Mouse (Mus musculus): Measurements from ENCODE around the gene Eif3l. TPM values are rescaled to one million over a fixed set of nuclear protein-coding genes. Genes with fewer than 3 reads are reported as not detected.
A peak's percentile ranks its signal among the peaks of the same experiment; 100 is the strongest.

The Eif3l gene
- polyA plus RNA-seq, 1 experiment from 2014 or later, result 242 TPM

GRCm38 (mm10) chr15:79109321-79109934 lies 34.4 kb downstream of the Eif3l start:
- DNase-seq (ENCODE audit: low spot score, missing footprints) (peak; percentile 93), ATAC-seq (ENCODE audit: low FRiP score) (peak; percentile 69)
- Histone ChIP-seq H3K9ac (ENCODE audit: low read length) (peak overlapping the region; percentile 90), H3K4me1 (ENCODE audit: control insufficient read depth, insufficient read depth, low read length) (peaks cover 15% of the 10 kb centered on the region), H3K4me2 (peak overlapping the region; percentile 99), H3K4me3 (ENCODE audit: low read depth, low read length) (peak overlapping the region; percentile 82), H3K36me3 (ENCODE audit: control insufficient read depth, insufficient read depth, low read length) (no peaks in the 10 kb centered on the region), H3K27ac (ENCODE audit: low read depth, low read length) (no peak overlapping the region), H3K27me3 (ENCODE audit: control insufficient read depth, insufficient read depth, low read length) (peaks cover 2% of the 10 kb centered on the region; the same call in 1 of the 2 replicates), H3K9me3 (ENCODE audit: control insufficient read depth, low read length) (no peaks in the 10 kb centered on the region)
- under 1% methylated on average over 46 of the region's 46 CpGs for WGBS

GRCm38 (mm10) chr15:79110031-79110430 lies 35.1 kb downstream of the Eif3l start:
- no peak overlapping the region for H3K27ac ChIP-seq (ENCODE audit: low read depth, low read length)
- DNase-seq (ENCODE audit: low spot score, missing footprints) (no peak), ATAC-seq (ENCODE audit: low FRiP score) (no peak)
- no peaks in the 10 kb centered on the region for H3K9me3 ChIP-seq (ENCODE audit: control insufficient read depth, low read length)
- peak overlapping the region; percentile 82 for H3K4me3 ChIP-seq (ENCODE audit: low read depth, low read length)
- no peaks in the 10 kb centered on the region for H3K36me3 ChIP-seq (ENCODE audit: control insufficient read depth, insufficient read depth, low read length)
- peaks cover 2% of the 10 kb centered on the region; the same call in 1 of the 2 replicates for H3K27me3 ChIP-seq (ENCODE audit: control insufficient read depth, insufficient read depth, low read length)
- H3K4me2 ChIP-seq, result peak overlapping the region; percentile 99
- H3K4me1 ChIP-seq (ENCODE audit: control insufficient read depth, insufficient read depth, low read length), result peaks cover 15% of the 10 kb centered on the region
- WGBS, result 19% methylated on average over 9 of the region's 9 CpGs
- H3K9ac ChIP-seq (ENCODE audit: low read length), result peak overlapping the region; percentile 90; the same call in 1 of the 2 replicates

GRCm38 (mm10) chr15:79110528-79110927 lies 35.5 kb downstream of the Eif3l start:
- Histone ChIP-seq H3K4me2 (peak overlapping the region; percentile 99), H3K4me3 (ENCODE audit: low read depth, low read length) (no peak overlapping the region; the same call in 1 of the 2 replicates), H3K9me3 (ENCODE audit: control insufficient read depth, low read length) (no peaks in the 10 kb centered on the region), H3K36me3 (ENCODE audit: control insufficient read depth, insufficient read depth, low read length) (no peaks in the 10 kb centered on the region), H3K27ac (ENCODE audit: low read depth, low read length) (no peak overlapping the region), H3K9ac (ENCODE audit: low read length) (no peak overlapping the region), H3K27me3 (ENCODE audit: control insufficient read depth, insufficient read depth, low read length) (peaks cover 2% of the 10 kb centered on the region; the same call in 1 of the 2 replicates), H3K4me1 (ENCODE audit: control insufficient read depth, insufficient read depth, low read length) (peaks cover 15% of the 10 kb centered on the region)
- DNase-seq (ENCODE audit: low spot score, missing footprints), result no peak
- ATAC-seq (ENCODE audit: low FRiP score), result no peak
- 67% methylated on average over 2 of the region's 2 CpGs for WGBS

GRCm38 (mm10) chr15:79111774-79112173 lies 36.8 kb downstream of the Eif3l start:
- Histone ChIP-seq H3K36me3 (ENCODE audit: control insufficient read depth, insufficient read depth, low read length) (no peaks in the 10 kb centered on the region), H3K4me2 (no peak overlapping the region), H3K27ac (ENCODE audit: low read depth, low read length) (no peak overlapping the region), H3K9ac (ENCODE audit: low read length) (no peak overlapping the region), H3K4me1 (ENCODE audit: control insufficient read depth, insufficient read depth, low read length) (peaks cover 15% of the 10 kb centered on the region), H3K9me3 (ENCODE audit: control insufficient read depth, low read length) (no peaks in the 10 kb centered on the region), H3K27me3 (ENCODE audit: control insufficient read depth, insufficient read depth, low read length) (peaks cover 2% of the 10 kb centered on the region; the same call in 1 of the 2 replicates), H3K4me3 (ENCODE audit: low read depth, low read length) (no peak overlapping the region)
- ATAC-seq (ENCODE audit: low FRiP score), result no peak
- 85% methylated on average over 4 of the region's 4 CpGs for WGBS
- no peak for DNase-seq (ENCODE audit: low spot score, missing footprints)

GRCm38 (mm10) chr15:79115276-79115675 lies 40.3 kb downstream of the Eif3l start:
- no peak for ATAC-seq (ENCODE audit: low FRiP score)
- Histone ChIP-seq H3K9me3 (ENCODE audit: control insufficient read depth, low read length) (no peaks in the 10 kb centered on the region), H3K4me2 (no peak overlapping the region), H3K27me3 (ENCODE audit: control insufficient read depth, insufficient read depth, low read length) (no peaks in the 10 kb centered on the region), H3K9ac (ENCODE audit: low read length) (no peak overlapping the region), H3K4me1 (ENCODE audit: control insufficient read depth, insufficient read depth, low read length) (peaks cover 2% of the 10 kb centered on the region; the same call in 1 of the 2 replicates), H3K27ac (ENCODE audit: low read depth, low read length) (no peak overlapping the region), H3K36me3 (ENCODE audit: control insufficient read depth, insufficient read depth, low read length) (no peaks in the 10 kb centered on the region), H3K4me3 (ENCODE audit: low read depth, low read length) (no peak overlapping the region)
- WGBS, result 72% methylated on average over 5 of the region's 5 CpGs
- no peak for DNase-seq (ENCODE audit: low spot score, missing footprints)

- no peaks in the 10 kb centered on the region for H3K4me1 ChIP-seq (ENCODE audit: control insufficient read depth, insufficient read depth, low read length)
- DNase-seq (ENCODE audit: low spot score, missing footprints), result no peak
- H3K4me2 ChIP-seq, result no peak overlapping the region
- no peaks in the 10 kb centered on the region for H3K9me3 ChIP-seq (ENCODE audit: control insufficient read depth, low read length)
- 0 out of 2 replicates have a peak, but pooled peaks cover 2% of the 10 kb centered on the region for H3K36me3 ChIP-seq (ENCODE audit: control insufficient read depth, insufficient read depth, low read length)
- no peaks in the 10 kb centered on the region for H3K27me3 ChIP-seq (ENCODE audit: control insufficient read depth, insufficient read depth, low read length)
- no peak for ATAC-seq (ENCODE audit: low FRiP score)
- WGBS, result 84% methylated on average over 9 of the region's 9 CpGs
- H3K27ac ChIP-seq (ENCODE audit: low read depth, low read length), result no peak overlapping the region
- no peak overlapping the region for H3K9ac ChIP-seq (ENCODE audit: low read length)
- H3K4me3 ChIP-seq (ENCODE audit: low read depth, low read length), result no peak overlapping the region
Observed at GRCm38 (mm10) chr15:79119491-79119890, 44.5 kb downstream of the Eif3l start.

GRCm38 (mm10) chr15:79122119-79122518 lies 47.1 kb downstream of the Eif3l start:
- Histone ChIP-seq H3K4me2 (no peak overlapping the region), H3K9me3 (ENCODE audit: control insufficient read depth, low read length) (no peaks in the 10 kb centered on the region), H3K36me3 (ENCODE audit: control insufficient read depth, insufficient read depth, low read length) (0 out of 2 replicates have a peak, but pooled peaks cover 2% of the 10 kb centered on the region), H3K4me3 (ENCODE audit: low read depth, low read length) (no peak overlapping the region), H3K27me3 (ENCODE audit: control insufficient read depth, insufficient read depth, low read length) (no peaks in the 10 kb centered on the region), H3K9ac (ENCODE audit: low read length) (no peak overlapping the region), H3K27ac (ENCODE audit: low read depth, low read length) (no peak overlapping the region), H3K4me1 (ENCODE audit: control insufficient read depth, insufficient read depth, low read length) (no peaks in the 10 kb centered on the region)
- ATAC-seq (ENCODE audit: low FRiP score) (no peak), DNase-seq (ENCODE audit: low spot score, missing footprints) (no peak)
- 84% methylated on average over 4 of the region's 4 CpGs for WGBS

- ATAC-seq (ENCODE audit: low FRiP score) (no peak), DNase-seq (ENCODE audit: low spot score, missing footprints) (peak; percentile 62)
- Histone ChIP-seq H3K9ac (ENCODE audit: low read length) (no peak overlapping the region), H3K27ac (ENCODE audit: low read depth, low read length) (no peak overlapping the region), H3K36me3 (ENCODE audit: control insufficient read depth, insufficient read depth, low read length) (peaks cover 3% of the 10 kb centered on the region; the same call in 1 of the 2 replicates), H3K4me1 (ENCODE audit: control insufficient read depth, insufficient read depth, low read length) (no peaks in the 10 kb centered on the region), H3K27me3 (ENCODE audit: control insufficient read depth, insufficient read depth, low read length) (no peaks in the 10 kb centered on the region), H3K4me2 (no peak overlapping the region), H3K9me3 (ENCODE audit: control insufficient read depth, low read length) (no peaks in the 10 kb centered on the region), H3K4me3 (ENCODE audit: low read depth, low read length) (no peak overlapping the region)
- WGBS, result 84% methylated on average over 13 of the region's 13 CpGs
Observed at GRCm38 (mm10) chr15:79122546-79122945, 47.6 kb downstream of the Eif3l start.

GRCm38 (mm10) chr15:79123751-79124150 lies 48.8 kb downstream of the Eif3l start:
- H3K9ac ChIP-seq (ENCODE audit: low read length), result no peak overlapping the region
- H3K4me3 ChIP-seq (ENCODE audit: low read depth, low read length), result no peak overlapping the region
- DNase-seq (ENCODE audit: low spot score, missing footprints) (peak; percentile 12), ATAC-seq (ENCODE audit: low FRiP score) (no peak)
- no peaks in the 10 kb centered on the region for H3K4me1 ChIP-seq (ENCODE audit: control insufficient read depth, insufficient read depth, low read length)
- H3K27me3 ChIP-seq (ENCODE audit: control insufficient read depth, insufficient read depth, low read length), result no peaks in the 10 kb centered on the region
- no peak overlapping the region for H3K4me2 ChIP-seq
- H3K27ac ChIP-seq (ENCODE audit: low read depth, low read length), result no peak overlapping the region
- peaks cover 4% of the 10 kb centered on the region; the same call in 1 of the 2 replicates for H3K9me3 ChIP-seq (ENCODE audit: control insufficient read depth, low read length)
- 91% methylated on average over 6 of the region's 6 CpGs for WGBS
- peaks cover 10% of the 10 kb centered on the region for H3K36me3 ChIP-seq (ENCODE audit: control insufficient read depth, insufficient read depth, low read length)

Measured in midbrain, embryonic 11.5 days (tissue).